Mouse (Mus musculus) heart, embryonic 12.5 days (tissue): ENCODE measurements around the gene Brms1. TPM values are rescaled to one million over a fixed set of nuclear protein-coding genes. Genes with fewer than 3 reads are reported as not detected.
A peak's percentile ranks its signal among the peaks of the same experiment; 100 is the strongest.

Experiments used
- ATAC-seq: fragments of 200-750 bp; cut with Nextera tagmentation; 2 replicates; pipeline ENCODE4 v1.8.0; 2017; ENCODE audit warnings: moderate TSS enrichment, moderate library complexity; ENCODE audit not compliant: insufficient number of reproducible peaks, low FRiP score
- H3K27ac ChIP-seq: fragments of 300-500 bp; sonication (generic); 2 replicates; pipeline ENCODE4 v1.5.1; 2016; ENCODE audit warnings: mild to moderate bottlenecking, moderate library complexity; ENCODE audit not compliant: poor library complexity, severe bottlenecking
- H3K27me3 ChIP-seq: fragments of 300-500 bp; sonication (generic); replicated peaks from 2 replicates; pipeline ENCODE4 v1.6.1; 2016; ENCODE audit warnings: mild to moderate bottlenecking, moderate library complexity
- H3K36me3 ChIP-seq: fragments of 300-500 bp; sonication (generic); 2 replicates; pipeline ENCODE4 v1.6.1; 2016; ENCODE audit warnings: mild to moderate bottlenecking, moderate library complexity
- H3K4me1 ChIP-seq: fragments of 300-500 bp; sonication (generic); replicated peaks from 2 replicates; pipeline ENCODE4 v1.6.1; 2016; ENCODE audit warnings: mild to moderate bottlenecking
- H3K4me2 ChIP-seq: fragments of 300-500 bp; sonication (generic); 2 replicates; pipeline ENCODE4 v1.6.1; 2016; ENCODE audit warnings: mild to moderate bottlenecking, moderate library complexity
- H3K4me3 ChIP-seq: fragments of 300-500 bp; sonication (generic); 2 replicates; pipeline ENCODE4 v1.5.1; 2016; ENCODE audit warnings: mild to moderate bottlenecking
- H3K9ac ChIP-seq: fragments of 300-500 bp; sonication (generic); 2 replicates; pipeline ENCODE4 v1.6.1; 2016; ENCODE audit warnings: mild to moderate bottlenecking, moderate library complexity
- H3K9me3 ChIP-seq: fragments of 300-500 bp; sonication (generic); replicated peaks from 2 replicates; pipeline ENCODE4 v1.6.1; 2016; ENCODE audit warnings: mild to moderate bottlenecking, moderate library complexity
- WGBS: fragments of 180-500 bp; shearing (Covaris S2); methylation state at CpG from one replicate; pipeline ENCODE4 v1.1.7; 2016; 5-methylcytosine and 5-hydroxymethylcytosine counted together
- polyA plus RNA-seq: library from polyadenylated mRNA; unstranded; fragments of >200 nt; fragmentation: Nextera tagmentation; extraction: Ambion mirVana; gene quantifications from 2 replicates; pipeline ENCODE4 v1.2.1, GENCODE M21; 2016

The Brms1 gene
- polyA plus RNA-seq, 1 experiment from 2014 or later, result 28.3 TPM

DNA sequence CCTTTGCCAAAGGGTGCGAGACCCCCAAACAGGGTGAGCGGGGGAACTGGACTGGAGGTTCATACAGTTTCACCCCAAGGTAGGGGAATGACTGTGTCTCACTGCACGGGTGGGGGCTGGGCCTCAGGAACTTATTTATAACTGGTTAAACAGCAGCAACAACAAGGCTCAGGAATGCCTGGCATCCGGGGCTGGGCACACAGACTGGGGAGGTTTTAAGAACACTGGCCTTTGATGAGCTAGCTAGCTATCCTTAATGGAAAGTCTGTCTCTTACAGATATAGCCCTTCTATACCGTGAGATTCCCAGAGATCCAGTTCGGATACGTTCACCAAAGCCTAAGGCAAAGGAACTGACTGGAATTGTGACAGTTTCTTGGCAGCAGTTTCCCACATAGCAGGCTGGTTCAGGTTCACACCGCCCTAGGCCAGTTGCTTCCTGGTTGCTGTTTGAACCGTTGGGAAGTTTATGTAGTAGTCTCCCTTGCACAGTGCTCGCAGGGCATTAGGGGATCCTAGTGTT is 24.9 kb upstream of the Brms1 start:
- H3K9me3 ChIP-seq, result no peaks in the 10 kb centered on the region
- H3K36me3 ChIP-seq, result no peaks in the 10 kb centered on the region
- peak; percentile 81 for ATAC-seq
- H3K27me3 ChIP-seq, result no peaks in the 10 kb centered on the region
- H3K27ac ChIP-seq, result peak overlapping the region; percentile 91
- peak overlapping the region; percentile 46 for H3K4me2 ChIP-seq
- H3K4me1 ChIP-seq, result peaks cover 18% of the 10 kb centered on the region
- 26% methylated on average over 10 of the region's 10 CpGs for WGBS
- H3K4me3 ChIP-seq, result no peak overlapping the region
- H3K9ac ChIP-seq, result no peak overlapping the region

GRCm38 (mm10) chr19:5016782-5017181 is 24.4 kb upstream of the Brms1 start:
- H3K4me3 ChIP-seq, result no peak overlapping the region

DNA sequence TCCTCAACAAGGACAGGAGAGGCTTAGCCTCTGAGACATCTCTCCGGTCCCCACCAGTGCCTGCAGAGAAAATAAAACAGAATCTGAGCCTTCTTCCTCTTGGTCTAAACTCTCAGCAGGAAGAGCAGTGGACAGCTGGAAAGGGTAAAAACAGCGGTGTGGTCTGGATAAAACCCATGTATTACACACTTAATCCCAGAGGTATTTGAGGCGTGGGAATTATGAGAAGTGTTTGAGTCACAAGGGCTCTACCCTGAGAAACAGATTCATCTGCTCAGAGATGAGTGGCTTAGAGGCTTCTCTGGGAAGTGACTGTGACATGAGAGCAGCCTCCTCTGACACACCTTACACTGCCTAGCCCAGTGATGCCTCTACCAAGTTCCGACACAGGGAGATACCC is 23.5 kb upstream of the Brms1 start:
- Histone ChIP-seq H3K36me3 (no peaks in the 10 kb centered on the region), H3K9ac (no peak overlapping the region), H3K4me3 (no peak overlapping the region), H3K4me1 (peaks cover 18% of the 10 kb centered on the region), H3K27ac (no peak overlapping the region), H3K27me3 (no peaks in the 10 kb centered on the region), H3K9me3 (no peaks in the 10 kb centered on the region), H3K4me2 (no peak overlapping the region)
- 78% methylated on average over 4 of the region's 4 CpGs for WGBS
- ATAC-seq, result no peak

More at GRCm38 (mm10) chr19:5016782-5017181, 24.4 kb upstream of the Brms1 start:
- no peaks in the 10 kb centered on the region for H3K36me3 ChIP-seq
- WGBS, result 17% methylated on average over 12 of the region's 12 CpGs
- H3K4me1 ChIP-seq, result peaks cover 18% of the 10 kb centered on the region
- H3K9me3 ChIP-seq, result no peaks in the 10 kb centered on the region
- peak overlapping the region; percentile 46 for H3K4me2 ChIP-seq
- no peaks in the 10 kb centered on the region for H3K27me3 ChIP-seq
- no peak for ATAC-seq
- no peak overlapping the region for H3K9ac ChIP-seq
- H3K27ac ChIP-seq, result peak overlapping the region; percentile 91

GRCm38 (mm10) chr19:5018191-5018590 is 23.0 kb upstream of the Brms1 start:
- Histone ChIP-seq H3K4me3 (no peak overlapping the region), H3K4me1 (peaks cover 18% of the 10 kb centered on the region), H3K27ac (no peak overlapping the region), H3K27me3 (no peaks in the 10 kb centered on the region), H3K4me2 (no peak overlapping the region), H3K9me3 (no peaks in the 10 kb centered on the region), H3K36me3 (no peaks in the 10 kb centered on the region), H3K9ac (0 out of 2 replicates have a peak overlapping the region, but pooled peaks have one; percentile 19)
- 70% methylated on average over 3 of the region's 3 CpGs for WGBS
- no peak for ATAC-seq

DNA sequence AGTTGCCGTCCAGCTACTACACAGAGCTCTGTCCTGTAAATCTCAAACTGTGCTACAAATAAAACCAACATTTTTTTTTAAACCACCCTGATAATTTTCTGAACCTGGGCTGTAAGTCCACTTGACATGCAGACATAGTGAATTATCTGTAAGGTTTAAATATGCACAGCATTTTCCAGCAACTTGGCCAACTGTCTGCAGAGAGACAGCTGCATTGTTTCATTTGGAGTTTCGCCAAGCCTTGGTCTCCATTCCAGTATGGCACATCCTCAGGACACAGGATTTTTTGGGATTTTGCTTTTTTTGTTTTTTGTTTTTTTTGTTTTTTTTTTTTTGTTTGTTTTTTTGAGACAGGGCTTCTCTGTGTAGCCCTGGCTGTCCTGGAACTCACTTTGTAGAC is 19.7 kb upstream of the Brms1 start:
- no peak overlapping the region for H3K4me3 ChIP-seq
- no peaks in the 10 kb centered on the region for H3K27me3 ChIP-seq
- no peaks in the 10 kb centered on the region for H3K9me3 ChIP-seq
- H3K4me2 ChIP-seq, result no peak overlapping the region
- H3K36me3 ChIP-seq, result peaks cover 7% of the 10 kb centered on the region
- H3K9ac ChIP-seq, result no peak overlapping the region
- no peak for ATAC-seq
- H3K27ac ChIP-seq, result no peak overlapping the region
- 76% methylated on average over 2 of the region's 2 CpGs for WGBS
- H3K4me1 ChIP-seq, result peaks cover 6% of the 10 kb centered on the region

GRCm38 (mm10) chr19:5023621-5024479 is 17.3 kb upstream of the Brms1 start, which contains the start of gene Slc29a2:
Gene Slc29a2, plus strand, starts transcription at chr19:5023860.
- Histone ChIP-seq H3K4me3 (peak within 1 kb of the TSS; percentile 56), H3K4me2 (peak within 1 kb of the TSS; percentile 72), H3K4me1 (no peaks in the 10 kb centered on the region; the same call in 1 of the 2 replicates), H3K9ac (peak within 1 kb of the TSS; percentile 82), H3K36me3 (peaks cover 31% of the 10 kb centered on the region), H3K9me3 (no peaks in the 10 kb centered on the region), H3K27me3 (no peaks in the 10 kb centered on the region), H3K27ac (peak within 1 kb of the TSS; percentile 82)
- ATAC-seq, result peak; percentile 93
- WGBS, result under 1% methylated on average over 62 of the region's 62 CpGs

GRCm38 (mm10) chr19:5026111-5026510 is 15.0 kb upstream of the Brms1 start:
- WGBS, result 89% methylated on average over 8 of the region's 8 CpGs
- Histone ChIP-seq H3K4me1 (no peaks in the 10 kb centered on the region; the same call in 1 of the 2 replicates), H3K9ac (no peak overlapping the region), H3K27ac (no peak overlapping the region), H3K4me3 (no peak overlapping the region), H3K36me3 (peaks cover 54% of the 10 kb centered on the region), H3K4me2 (no peak overlapping the region), H3K9me3 (no peaks in the 10 kb centered on the region), H3K27me3 (no peaks in the 10 kb centered on the region)
- no peak for ATAC-seq

DNA sequence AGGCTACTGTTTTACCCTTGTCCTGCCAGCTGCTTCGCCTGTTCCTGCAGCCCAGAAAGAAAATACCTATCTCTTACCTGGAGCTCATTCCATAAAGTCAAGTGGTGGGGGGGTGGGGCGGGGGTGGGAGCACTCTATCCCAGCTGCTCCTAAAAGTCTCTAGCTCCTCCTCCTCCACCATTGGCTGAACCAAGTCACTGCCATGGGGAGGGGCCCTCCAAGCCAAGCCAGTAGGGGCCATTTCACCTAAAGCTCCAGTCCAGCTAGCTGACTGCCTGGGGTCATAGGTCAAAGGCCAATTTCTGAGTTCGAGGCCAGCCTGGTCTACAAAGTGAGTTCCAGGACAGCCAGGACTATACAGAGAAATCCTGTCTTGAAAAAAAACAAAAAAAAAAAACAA is 8.5 kb upstream of the Brms1 start:
- Histone ChIP-seq H3K4me3 (no peak overlapping the region), H3K9me3 (no peaks in the 10 kb centered on the region), H3K9ac (no peak overlapping the region), H3K36me3 (peaks cover 44% of the 10 kb centered on the region), H3K4me2 (no peak overlapping the region), H3K4me1 (no peaks in the 10 kb centered on the region), H3K27ac (no peak overlapping the region), H3K27me3 (no peaks in the 10 kb centered on the region)
- ATAC-seq, result no peak
- 75% methylated on average over 3 of the region's 3 CpGs for WGBS

- no peaks in the 10 kb centered on the region for H3K9me3 ChIP-seq
- H3K27me3 ChIP-seq, result no peaks in the 10 kb centered on the region
- H3K4me2 ChIP-seq, result no peak overlapping the region
- no peak for ATAC-seq
- no peak overlapping the region for H3K27ac ChIP-seq
- 76% methylated on average over 4 of the region's 4 CpGs for WGBS
- H3K4me1 ChIP-seq, result peaks cover 19% of the 10 kb centered on the region
- H3K4me3 ChIP-seq, result no peak overlapping the region
- peaks cover 5% of the 10 kb centered on the region for H3K36me3 ChIP-seq
- no peak overlapping the region for H3K9ac ChIP-seq
Observed at GRCm38 (mm10) chr19:5036577-5036976, 4.6 kb upstream of the Brms1 start.

DNA sequence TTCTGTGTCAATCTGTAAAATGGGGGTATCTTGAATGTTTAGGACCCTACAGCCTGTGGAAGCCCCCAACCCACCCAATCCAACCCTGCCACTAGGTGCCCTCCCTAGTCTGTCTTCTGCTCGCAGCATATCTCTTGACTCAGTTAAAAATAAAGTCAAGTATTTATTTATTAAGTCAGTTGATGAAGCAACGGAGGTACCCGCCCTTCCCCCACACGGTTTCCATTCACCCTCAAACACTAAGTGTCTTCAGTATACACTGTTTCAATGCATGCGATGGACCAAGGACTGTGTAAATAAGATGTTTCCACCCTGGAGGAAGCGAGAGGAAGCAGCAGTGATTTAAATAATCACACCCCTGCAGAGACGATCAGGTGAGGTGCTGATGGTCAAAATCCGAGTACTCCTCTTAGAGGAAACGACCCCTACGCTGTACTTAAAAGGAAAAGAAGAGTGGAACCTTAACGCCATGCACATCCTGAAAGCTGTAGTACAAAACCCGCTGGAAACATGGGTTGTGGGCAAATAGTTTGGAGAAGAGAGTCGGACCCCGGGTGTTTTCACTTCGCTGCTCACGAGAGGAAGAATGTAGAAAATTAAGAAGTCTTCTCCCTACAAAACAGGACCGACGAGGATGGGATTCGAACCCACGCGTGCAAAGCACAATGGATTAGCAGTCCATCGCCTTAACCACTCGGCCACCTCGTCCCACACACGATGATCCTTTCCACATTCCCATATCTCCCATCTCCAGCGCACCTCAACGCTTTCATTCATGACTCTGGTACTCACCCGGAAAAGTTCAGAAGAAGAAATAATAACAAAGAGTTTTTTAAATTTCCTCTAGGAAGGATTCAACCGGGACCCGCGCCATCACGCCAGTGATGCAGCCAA is 3.2 kb upstream of the Brms1 start:
- Histone ChIP-seq H3K9me3 (no peaks in the 10 kb centered on the region), H3K27me3 (no peaks in the 10 kb centered on the region), H3K4me3 (peak overlapping the region; percentile 80), H3K4me2 (peak overlapping the region; percentile 100), H3K4me1 (peaks cover 25% of the 10 kb centered on the region), H3K9ac (peak overlapping the region; percentile 95), H3K36me3 (peaks cover 5% of the 10 kb centered on the region; the same call in 1 of the 2 replicates), H3K27ac (peak overlapping the region; percentile 60)
- ATAC-seq, result 0 out of 2 replicates have a peak, but pooled peaks have one; percentile 19
- WGBS, result 5% methylated on average over 32 of the region's 32 CpGs
